Mouse (Mus musculus) neural tube, embryonic 15.5 days (tissue): ENCODE results near the gene St7. TPM values are rescaled to one million over a fixed set of nuclear protein-coding genes. Genes with fewer than 3 reads are reported as not detected.

ENCODE experiments used
- ATAC-seq: fragments of 200-750 bp; cut with Nextera tagmentation; 2 replicates; pipeline ENCODE4 v1.8.0; 2017; ENCODE audit warnings: mild to moderate bottlenecking, moderate TSS enrichment, moderate library complexity; ENCODE audit not compliant: low FRiP score
- H3K27ac ChIP-seq: fragments of 300-500 bp; sonication (generic); replicated peaks from 2 replicates; pipeline ENCODE4 v1.5.1; 2015; ENCODE audit warnings: mild to moderate bottlenecking, inconsistent platforms
- H3K27me3 ChIP-seq: fragments of 300-500 bp; sonication (generic); replicated peaks from 2 replicates; pipeline ENCODE4 v1.6.1; 2015; ENCODE audit warnings: inconsistent platforms
- H3K36me3 ChIP-seq: fragments of 300-500 bp; sonication (generic); 2 replicates; pipeline ENCODE4 v1.6.1; 2015; ENCODE audit warnings: inconsistent platforms
- H3K4me1 ChIP-seq: fragments of 300-500 bp; sonication (generic); 2 replicates; pipeline ENCODE4 v1.6.1; 2015; ENCODE audit warnings: inconsistent platforms
- H3K4me2 ChIP-seq: fragments of 300-500 bp; sonication (generic); 2 replicates; pipeline ENCODE4 v1.6.1; 2015; ENCODE audit warnings: inconsistent platforms, mild to moderate bottlenecking, moderate library complexity
- H3K4me3 ChIP-seq: fragments of 300-500 bp; sonication (generic); replicated peaks from 2 replicates; pipeline ENCODE4 v1.5.1; 2015; ENCODE audit warnings: mild to moderate bottlenecking, inconsistent platforms
- H3K9ac ChIP-seq: fragments of 300-500 bp; sonication (generic); replicated peaks from 2 replicates; pipeline ENCODE4 v1.6.1; 2015; ENCODE audit warnings: mild to moderate bottlenecking, inconsistent platforms
- H3K9me3 ChIP-seq: fragments of 300-500 bp; sonication (generic); replicated peaks from 2 replicates; pipeline ENCODE4 v1.6.1; 2016; ENCODE audit warnings: inconsistent platforms
- WGBS: fragments of 180-500 bp; shearing (Covaris S2); methylation state at CpG from one replicate; pipeline ENCODE4 v1.1.7; 2015; ENCODE audit warnings: mixed read lengths; 5-methylcytosine and 5-hydroxymethylcytosine counted together
- polyA plus RNA-seq: library from polyadenylated mRNA; unstranded; fragments of >200 nt; fragmentation: Nextera tagmentation; extraction: Ambion mirVana; gene quantifications from 2 replicates; pipeline ENCODE4 v1.2.1, GENCODE M21; 2015

Gene St7
- polyA plus RNA-seq, 1 experiment from 2014 or later: 59.2 TPM

DNA sequence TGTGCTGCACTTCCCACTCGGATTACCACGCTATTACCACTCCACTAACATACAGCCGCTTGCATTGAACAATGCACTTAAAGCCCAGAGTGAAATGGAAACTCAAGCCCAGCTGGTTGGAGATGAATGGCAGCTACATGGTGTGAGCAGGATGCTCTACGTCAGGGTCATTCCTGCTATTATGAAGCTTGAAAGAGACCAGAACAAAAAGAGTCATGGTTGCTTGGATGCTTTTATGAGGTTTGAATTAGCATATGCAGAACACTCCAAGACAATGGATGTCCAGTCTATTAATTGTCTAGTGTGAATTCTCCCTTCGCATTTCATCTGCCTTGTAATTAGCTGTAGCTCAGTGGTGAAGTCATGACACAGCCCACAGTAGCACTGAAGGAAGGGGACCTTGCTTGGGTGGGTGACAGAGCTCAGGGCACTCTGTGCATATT is 104.6 kb downstream of the St7 start:
- no peaks in the 10 kb centered on the region for H3K9me3 ChIP-seq
- no peak overlapping the region for H3K4me3 ChIP-seq
- ATAC-seq: peak; percentile 81
- H3K4me2 ChIP-seq: no peak overlapping the region
- no peaks in the 10 kb centered on the region for H3K27me3 ChIP-seq
- 20% methylated on average over 5 of the region's 5 CpGs for WGBS
- peaks cover 11% of the 10 kb centered on the region; the same call in 1 of the 2 replicates for H3K4me1 ChIP-seq
- H3K36me3 ChIP-seq: no peaks in the 10 kb centered on the region
- H3K27ac ChIP-seq: 0 out of 2 replicates have a peak overlapping the region, but pooled peaks have one; percentile 11
- no peak overlapping the region for H3K9ac ChIP-seq

DNA sequence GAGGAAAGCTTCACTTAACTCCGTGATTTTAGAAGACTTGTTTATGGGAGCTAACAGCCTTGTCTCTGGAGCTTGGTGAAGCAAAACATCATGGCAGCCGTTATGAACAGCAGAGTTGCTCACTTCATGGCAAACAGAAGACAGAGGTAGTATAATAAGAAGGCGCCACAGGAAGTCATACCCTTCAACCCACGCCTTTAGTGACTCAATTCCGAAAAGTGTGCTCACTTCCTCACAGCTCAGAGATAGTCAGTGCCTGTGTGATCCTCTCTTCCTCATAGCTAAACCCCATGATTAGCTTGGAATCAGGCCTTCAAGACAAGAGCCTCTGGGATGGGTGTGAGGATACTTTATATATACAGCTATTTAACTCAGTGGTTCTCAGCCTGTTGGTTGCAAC is 108.0 kb downstream of the St7 start:
- Histone ChIP-seq H3K4me1 (peaks cover 10% of the 10 kb centered on the region; the same call in 1 of the 2 replicates), H3K9me3 (no peaks in the 10 kb centered on the region), H3K4me3 (no peak overlapping the region), H3K27me3 (no peaks in the 10 kb centered on the region), H3K36me3 (no peaks in the 10 kb centered on the region), H3K27ac (no peak overlapping the region), H3K4me2 (no peak overlapping the region), H3K9ac (no peak overlapping the region)
- WGBS: 68% methylated on average over 5 of the region's 5 CpGs
- ATAC-seq: no peak

DNA sequence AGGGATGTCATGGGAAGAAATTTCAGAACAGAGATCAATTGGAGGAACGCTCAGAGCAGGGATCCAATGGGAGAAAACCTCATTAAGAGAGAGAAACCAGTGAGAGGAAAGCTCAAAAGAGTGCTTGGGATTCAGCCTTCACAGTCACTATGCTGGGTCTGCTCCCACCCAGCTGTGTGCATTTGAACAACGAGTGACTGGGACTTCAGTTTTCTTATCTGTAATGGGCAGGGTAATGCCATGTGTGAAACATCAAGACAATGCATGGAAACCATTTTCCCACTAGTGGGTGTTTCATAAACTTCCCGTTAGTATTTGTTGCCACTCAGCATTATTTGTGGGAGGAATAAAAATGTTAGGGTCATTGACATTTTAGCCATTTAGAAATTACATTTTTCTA is 111.7 kb downstream of the St7 start:
- peaks cover 6% of the 10 kb centered on the region; the same call in 1 of the 2 replicates for H3K4me1 ChIP-seq
- no peaks in the 10 kb centered on the region for H3K27me3 ChIP-seq
- H3K4me3 ChIP-seq: no peak overlapping the region
- no peak for ATAC-seq
- H3K9ac ChIP-seq: no peak overlapping the region
- H3K27ac ChIP-seq: no peak overlapping the region
- no peaks in the 10 kb centered on the region for H3K36me3 ChIP-seq
- 75% methylated on average over 3 of the region's 3 CpGs for WGBS
- H3K4me2 ChIP-seq: no peak overlapping the region
- H3K9me3 ChIP-seq: no peaks in the 10 kb centered on the region

DNA sequence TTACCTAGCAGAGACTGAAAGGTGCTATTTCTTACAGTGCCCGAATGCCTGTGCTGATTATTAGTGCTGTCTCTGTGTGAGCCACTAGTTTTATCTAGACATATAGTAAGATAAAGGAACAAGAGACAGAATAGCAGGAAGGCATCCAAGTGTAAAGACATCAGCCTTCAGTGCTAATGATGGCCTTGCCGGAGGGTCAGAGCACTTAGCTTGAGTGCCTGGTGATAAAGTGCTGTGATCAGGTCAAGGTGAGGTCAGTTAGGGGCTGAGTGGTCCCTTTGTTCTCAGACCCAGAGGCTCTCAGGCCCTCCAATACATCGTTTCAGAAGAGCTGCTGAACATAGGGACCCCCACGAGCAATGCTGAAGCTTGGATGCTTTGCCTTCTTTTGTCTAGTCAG is 113.8 kb downstream of the St7 start:
- Histone ChIP-seq H3K4me1 (peaks cover 6% of the 10 kb centered on the region; the same call in 1 of the 2 replicates), H3K36me3 (no peaks in the 10 kb centered on the region), H3K9ac (no peak overlapping the region), H3K9me3 (no peaks in the 10 kb centered on the region), H3K4me2 (no peak overlapping the region), H3K4me3 (no peak overlapping the region), H3K27me3 (no peaks in the 10 kb centered on the region), H3K27ac (0 out of 2 replicates have a peak overlapping the region, but pooled peaks have one; percentile 18)
- WGBS: 12% methylated on average over 4 of the region's 4 CpGs
- peak; percentile 45; the same call in 1 of the 2 replicates for ATAC-seq

DNA sequence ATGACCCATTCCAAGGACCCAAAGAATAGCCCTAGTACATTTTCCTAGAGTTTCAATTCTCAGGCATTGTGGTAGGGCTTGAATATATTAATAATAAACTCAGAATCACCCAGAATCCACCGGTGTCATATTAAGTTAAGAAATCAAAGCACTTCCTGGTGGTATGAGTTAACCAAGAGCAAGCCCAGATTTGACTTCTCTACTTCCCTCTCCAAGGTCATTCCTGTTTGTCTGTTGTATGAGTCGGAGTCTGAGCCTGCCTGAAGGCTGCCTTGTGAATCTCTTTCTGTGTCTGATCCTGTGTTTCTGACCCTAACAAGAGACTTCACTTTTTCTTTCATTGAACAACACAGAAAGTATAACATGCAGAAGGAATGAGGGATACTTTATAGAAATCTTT is 118.3 kb downstream of the St7 start:
- Histone ChIP-seq H3K27ac (no peak overlapping the region), H3K9me3 (no peaks in the 10 kb centered on the region), H3K4me3 (no peak overlapping the region), H3K9ac (no peak overlapping the region), H3K36me3 (no peaks in the 10 kb centered on the region), H3K4me1 (peaks cover 10% of the 10 kb centered on the region; the same call in 1 of the 2 replicates), H3K27me3 (no peaks in the 10 kb centered on the region), H3K4me2 (no peak overlapping the region)
- ATAC-seq: no peak
- 95% methylated on average over 2 of the region's 2 CpGs for WGBS

DNA sequence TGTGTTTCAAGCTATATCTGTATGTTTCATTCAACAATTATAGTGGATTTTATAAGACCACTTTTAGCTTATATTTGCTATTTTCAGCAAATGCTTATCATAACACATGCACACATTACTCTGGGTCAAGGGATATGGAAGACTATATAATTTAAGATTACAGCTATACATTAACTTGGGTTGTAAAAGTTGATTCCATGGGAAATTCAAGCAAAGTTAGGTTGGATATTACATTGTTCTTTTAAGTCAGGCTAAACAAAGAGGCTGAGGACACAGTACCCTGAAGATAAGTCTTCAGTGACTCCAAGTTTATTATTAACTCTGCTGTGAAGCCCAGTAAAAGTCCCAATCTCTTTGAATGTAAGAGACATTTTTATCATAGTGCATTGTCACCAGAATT is 118.8 kb downstream of the St7 start:
- no peak overlapping the region for H3K4me3 ChIP-seq
- no peaks in the 10 kb centered on the region for H3K9me3 ChIP-seq
- no peaks in the 10 kb centered on the region for H3K27me3 ChIP-seq
- H3K27ac ChIP-seq: no peak overlapping the region
- H3K4me1 ChIP-seq: peaks cover 8% of the 10 kb centered on the region
- no peak for ATAC-seq
- H3K9ac ChIP-seq: no peak overlapping the region
- H3K36me3 ChIP-seq: no peaks in the 10 kb centered on the region
- no peak overlapping the region for H3K4me2 ChIP-seq

DNA sequence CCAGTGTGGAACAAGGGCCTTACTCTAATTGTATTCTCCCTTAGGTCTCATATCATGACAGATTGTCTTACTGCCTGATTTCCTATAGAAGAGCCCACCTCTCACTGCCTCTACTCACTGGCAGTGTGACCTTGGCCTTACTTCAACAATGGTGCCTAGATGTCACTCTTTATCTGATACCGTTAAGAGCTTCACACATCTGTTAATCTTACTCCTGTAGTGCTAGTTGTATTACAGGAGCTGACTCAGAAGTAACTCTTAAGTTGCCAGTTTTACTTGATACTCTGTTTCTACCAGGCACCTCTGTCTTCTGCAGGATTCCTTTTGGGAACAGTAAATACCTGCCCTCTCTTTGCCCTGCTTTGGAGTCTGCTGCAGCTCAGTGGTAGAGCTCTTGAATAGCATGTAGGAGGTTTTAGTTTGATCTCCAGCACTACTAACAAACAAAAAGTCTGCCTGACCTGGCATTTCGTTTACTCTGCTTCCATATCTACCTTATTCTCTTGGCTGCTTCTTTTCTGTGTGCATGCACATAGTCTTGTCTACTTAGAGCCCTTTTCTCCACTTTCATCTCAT is 121.4 kb downstream of the St7 start:
- Histone ChIP-seq H3K4me2 (no peak overlapping the region), H3K27ac (no peak overlapping the region), H3K9me3 (no peaks in the 10 kb centered on the region), H3K9ac (no peak overlapping the region), H3K4me1 (peaks cover 10% of the 10 kb centered on the region), H3K36me3 (no peaks in the 10 kb centered on the region), H3K4me3 (no peak overlapping the region), H3K27me3 (no peaks in the 10 kb centered on the region)
- WGBS: 63% methylated on average over 2 of the region's 2 CpGs
- ATAC-seq: no peak

DNA sequence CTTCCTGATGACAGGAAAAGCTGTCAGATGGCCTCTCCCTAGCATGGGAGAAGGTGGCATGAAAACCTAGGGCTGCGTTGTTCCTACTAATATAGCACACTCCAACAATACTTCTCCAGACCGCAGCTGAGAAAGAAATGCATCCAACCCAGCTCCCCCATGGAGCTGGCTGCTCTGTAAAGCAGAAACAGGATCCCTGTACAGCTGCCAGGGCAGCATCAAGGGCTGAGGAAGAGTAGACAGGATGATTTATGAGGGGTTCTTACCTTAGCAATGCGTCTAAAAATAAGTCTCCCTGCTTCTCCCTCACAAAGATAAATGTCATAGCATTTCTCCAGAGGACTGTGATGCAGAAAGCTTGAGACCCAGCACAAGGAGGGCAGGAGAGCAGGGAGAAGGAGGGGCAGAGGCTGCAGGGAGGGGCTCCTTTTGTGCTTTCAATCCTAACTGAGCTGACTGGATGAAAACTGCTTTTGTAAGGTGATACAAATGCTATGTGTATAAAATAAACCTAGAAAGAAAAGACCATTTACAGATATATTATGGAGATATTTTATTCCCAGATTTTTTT is 124.2 kb downstream of the St7 start:
- Histone ChIP-seq H3K36me3 (no peaks in the 10 kb centered on the region; the same call in 1 of the 2 replicates), H3K4me2 (no peak overlapping the region), H3K9me3 (no peaks in the 10 kb centered on the region), H3K4me1 (peaks cover 10% of the 10 kb centered on the region), H3K9ac (no peak overlapping the region), H3K27me3 (no peaks in the 10 kb centered on the region), H3K27ac (peak overlapping the region; percentile 41; the same call in 1 of the 2 replicates), H3K4me3 (no peak overlapping the region)
- peak; percentile 62 for ATAC-seq
- 7% methylated on average over 3 of the region's 3 CpGs for WGBS

DNA sequence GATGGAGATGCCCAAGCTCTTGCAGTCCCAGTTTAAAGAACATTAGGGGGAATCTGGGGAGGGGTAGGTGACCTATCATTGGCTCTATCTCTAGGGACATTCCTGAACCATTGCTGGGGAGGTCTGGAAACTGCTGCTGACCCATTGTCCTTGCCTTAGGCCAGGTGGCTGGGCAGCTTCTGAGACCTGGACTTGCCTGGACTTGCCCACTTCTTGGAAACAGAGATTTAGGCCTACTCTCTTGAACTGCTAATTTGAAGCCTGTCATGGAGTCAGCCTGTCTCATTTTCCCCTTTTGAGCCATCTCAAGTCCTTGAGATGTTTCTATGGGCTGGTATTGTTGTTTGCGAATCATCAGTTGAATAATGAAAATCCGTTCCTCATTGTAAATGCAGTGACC is 130.9 kb downstream of the St7 start:
- H3K9me3 ChIP-seq: no peaks in the 10 kb centered on the region
- H3K4me1 ChIP-seq: no peaks in the 10 kb centered on the region
- ATAC-seq: no peak
- H3K27ac ChIP-seq: no peak overlapping the region
- H3K4me2 ChIP-seq: no peak overlapping the region
- H3K27me3 ChIP-seq: no peaks in the 10 kb centered on the region
- WGBS: 94% methylated on average over 2 of the region's 2 CpGs
- no peak overlapping the region for H3K4me3 ChIP-seq
- no peak overlapping the region for H3K9ac ChIP-seq
- H3K36me3 ChIP-seq: peaks cover 4% of the 10 kb centered on the region; the same call in 1 of the 2 replicates

DNA sequence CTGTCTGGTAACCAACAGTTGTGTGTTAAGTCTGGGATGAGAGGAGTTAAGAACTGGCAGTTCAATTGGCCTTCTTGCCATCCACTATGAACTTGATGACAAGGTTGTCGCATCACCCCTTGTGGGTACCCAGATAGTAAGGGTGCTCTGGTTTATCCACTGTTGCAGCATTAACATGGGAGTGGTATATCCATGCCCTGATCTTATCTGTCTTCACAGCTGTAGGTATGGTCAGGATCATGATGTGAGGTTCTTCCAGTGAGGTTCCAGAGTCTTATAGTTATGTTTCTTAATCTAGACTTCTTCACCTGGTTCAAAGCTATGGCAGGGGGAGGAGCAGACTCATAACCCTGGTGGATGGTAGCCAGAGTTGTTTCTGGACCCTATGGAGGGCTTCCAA is 132.0 kb downstream of the St7 start:
- no peak overlapping the region for H3K27ac ChIP-seq
- no peaks in the 10 kb centered on the region for H3K27me3 ChIP-seq
- peaks cover 4% of the 10 kb centered on the region; the same call in 1 of the 2 replicates for H3K36me3 ChIP-seq
- no peak overlapping the region for H3K4me3 ChIP-seq
- no peaks in the 10 kb centered on the region for H3K4me1 ChIP-seq
- H3K4me2 ChIP-seq: no peak overlapping the region
- H3K9me3 ChIP-seq: no peaks in the 10 kb centered on the region
- no peak for ATAC-seq
- 100% methylated on average over 1 of the region's 1 CpGs for whole genome bisulfite sequencing
- H3K9ac ChIP-seq: no peak overlapping the region

DNA sequence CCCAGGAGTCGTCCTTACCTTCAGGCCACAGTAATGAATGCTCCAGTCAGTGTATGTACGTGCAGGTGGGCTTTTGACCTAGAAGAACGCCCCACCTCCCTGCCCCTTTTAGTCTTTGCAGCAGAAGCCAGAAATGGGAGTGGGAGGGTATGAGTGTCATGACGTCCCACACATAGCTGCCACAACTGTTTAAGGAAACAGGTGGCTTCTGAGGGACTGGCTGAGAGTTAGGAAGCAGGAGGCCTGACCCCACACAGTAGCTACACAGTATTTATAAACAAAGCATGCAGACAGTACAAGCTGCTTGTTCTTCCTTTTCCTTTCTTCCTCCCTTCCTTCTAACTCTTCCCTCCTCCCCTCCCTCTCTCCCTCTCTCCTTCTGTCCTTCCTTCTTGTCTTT is 135.6 kb downstream of the St7 start:
- no peak for ATAC-seq
- no peak overlapping the region for H3K9ac ChIP-seq

DNA sequence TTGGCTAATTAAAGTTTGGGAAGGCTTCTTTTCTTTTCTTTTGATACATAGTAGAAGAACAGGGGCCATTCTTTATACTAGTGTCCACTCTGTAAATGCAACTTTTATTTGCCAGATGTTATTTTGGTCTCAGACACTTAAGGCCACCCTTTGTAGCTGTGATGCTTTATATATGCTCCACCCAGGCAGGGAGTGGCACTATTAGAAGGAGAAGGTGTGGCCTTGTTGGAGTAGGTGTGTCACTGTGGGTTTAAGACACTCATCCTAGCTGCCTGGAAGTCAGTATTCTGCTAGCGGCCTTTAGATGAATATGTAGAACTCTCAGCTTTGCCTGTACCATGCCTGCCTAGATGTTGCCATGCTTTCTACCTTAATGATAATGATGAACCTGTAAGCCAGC is 137.2 kb downstream of the St7 start:
- no peak overlapping the region for H3K9ac ChIP-seq
- no peak for ATAC-seq
- no peak overlapping the region for H3K27ac ChIP-seq
- no peaks in the 10 kb centered on the region for H3K9me3 ChIP-seq
- H3K4me3 ChIP-seq: no peak overlapping the region
- no peak overlapping the region for H3K4me2 ChIP-seq
- no peaks in the 10 kb centered on the region for H3K27me3 ChIP-seq
- no peaks in the 10 kb centered on the region for H3K4me1 ChIP-seq
- WGBS: 97% methylated on average over 1 of the region's 1 CpGs
- peaks cover 14% of the 10 kb centered on the region; the same call in 1 of the 2 replicates for H3K36me3 ChIP-seq

More for the DNA sequence above, 135.6 kb downstream of the St7 start:
- Histone ChIP-seq H3K27ac (no peak overlapping the region), H3K4me2 (no peak overlapping the region), H3K36me3 (peaks cover 14% of the 10 kb centered on the region; the same call in 1 of the 2 replicates), H3K27me3 (no peaks in the 10 kb centered on the region), H3K4me1 (no peaks in the 10 kb centered on the region), H3K9me3 (no peaks in the 10 kb centered on the region), H3K4me3 (no peak overlapping the region)
- 85% methylated on average over 4 of the region's 4 CpGs for WGBS
